Mouse (Mus musculus) E14TG2a.4 (cell line): ENCODE results near the gene Smco4.

Source experiments
- CTCF ChIP-seq: conservative IDR thresholded peaks from 2 replicates; pipeline ENCODE4 v1.5.1; 2014; ENCODE audit warnings: low read length
- NANOG ChIP-seq: IDR thresholded peaks from 2 replicates; pipeline ENCODE4 v1.6.1; 2014; ENCODE audit warnings: borderline replicate concordance, low read length, mixed read lengths
- POU5F1 ChIP-seq: IDR thresholded peaks from 2 replicates; pipeline ENCODE4 v1.6.1; 2014; ENCODE audit warnings: low read length, borderline replicate concordance

DNA sequence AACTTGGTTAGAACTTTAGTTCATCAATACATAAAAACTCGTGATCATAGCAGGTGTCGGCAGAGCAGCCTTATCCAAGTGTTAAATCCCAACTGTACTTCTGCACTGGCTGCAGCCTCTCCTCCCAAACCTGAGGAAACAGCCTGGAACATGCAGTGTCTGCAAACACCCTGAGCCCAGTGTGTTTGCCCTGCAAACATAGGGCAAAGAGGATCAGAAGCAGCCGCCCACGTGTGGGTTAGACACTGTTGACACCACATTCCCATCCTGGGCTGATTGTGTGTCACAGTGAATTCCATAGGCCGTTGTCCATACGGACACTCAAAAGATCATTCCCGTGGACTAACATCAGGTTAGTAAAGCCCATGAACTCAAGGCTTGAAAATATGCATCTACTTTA is 69.1 kb downstream of the Smco4 start:
- no peak for TF ChIP-seq CTCF
- TF ChIP-seq POU5F1 = no peak
- TF ChIP-seq NANOG = no peak
